In the genomic region with DNA sequence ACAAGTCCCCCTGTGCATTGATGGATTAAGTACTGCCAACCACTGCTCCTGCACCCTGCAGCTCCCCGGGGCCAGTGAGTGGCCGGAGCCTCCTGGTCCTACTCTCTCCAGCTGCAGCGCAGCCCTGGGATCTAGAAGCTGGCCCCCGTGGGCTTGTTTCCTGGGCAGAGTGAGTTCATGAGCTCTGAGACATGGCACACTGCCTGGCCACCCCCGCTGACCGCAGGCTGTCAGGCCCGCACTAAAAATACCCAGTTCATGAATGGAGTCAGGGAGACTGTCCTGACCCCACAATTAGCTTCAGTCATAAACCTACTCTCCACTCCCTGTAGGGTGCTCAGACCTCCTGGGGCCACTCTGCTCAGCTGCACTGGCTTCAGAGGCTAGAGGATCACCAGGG, we compare ENCODE assay signal across 8 mouse cellular contexts.
A peak's percentile ranks its signal among the peaks of the same experiment; 100 is the strongest.
DNase-seq lines count a peak whose midpoint lies in the region; ATAC-seq and TF ChIP-seq lines count a peak whose summit lies in the region.
"Had no signal": no experiment of that assay in that cellular context is flagged by ENCODE, and none has a peak within 500 bp of the region (broad histone marks: within the 10 kb centered on the region; RNA-seq: fewer than 3 reads in every experiment).

No protein-coding gene starts in this region.

- H3K36me3 ChIP-seq in lung, embryonic 14.5 days (ENCODE audit: insufficient read depth) = no peaks in the 10 kb centered on the region
- H3K36me3 ChIP-seq: hindbrain, embryonic 15.5 days had no signal

- H3K4me3 ChIP-seq in lung, embryonic 14.5 days (ENCODE audit: low read depth, low read length) = no peak overlapping the region
- H3K4me3 ChIP-seq in olfactory bulb, adult 2 months (ENCODE audit: insufficient read depth, low read depth, low read length) = no peak overlapping the region
- H3K4me3 ChIP-seq: hindbrain, embryonic 15.5 days had no signal

- intact Hi-C loops in heart, postnatal 25 days (cut with DNase I) = no loop called here

- 51% methylated on average over 7 of the region's 7 CpGs for WGBS in lung, embryonic 14.5 days
- 36% methylated on average over 7 of the region's 7 CpGs for WGBS in olfactory bulb, adult 2 months

- no peaks in the 10 kb centered on the region; the same call in 1 of the 2 replicates for H3K9me3 ChIP-seq in lung, embryonic 14.5 days (ENCODE audit: low read depth, low read length)
- H3K9me3 ChIP-seq: hindbrain, embryonic 15.5 days had no signal

- H3K9ac ChIP-seq in lung, embryonic 14.5 days = no peak overlapping the region
- H3K9ac ChIP-seq: hindbrain, embryonic 15.5 days had no signal

- peak overlapping the region; percentile 91 for H3K27ac ChIP-seq in lung, embryonic 14.5 days (ENCODE audit: low read depth)
- H3K27ac ChIP-seq in olfactory bulb, adult 2 months (ENCODE audit: insufficient read depth, low read depth, low read length) = peak overlapping the region; percentile 33; the same call in 1 of the 2 replicates
- H3K27ac ChIP-seq: hindbrain, embryonic 15.5 days had no signal

- no peaks in the 10 kb centered on the region for H3K27me3 ChIP-seq in lung, embryonic 14.5 days (ENCODE audit: insufficient read depth, low read length)
- H3K27me3 ChIP-seq: hindbrain, embryonic 15.5 days had no signal

- H3K4me2 ChIP-seq in lung, embryonic 14.5 days = 0 out of 2 replicates have a peak overlapping the region, but pooled peaks have one; percentile 2
- H3K4me2 ChIP-seq: hindbrain, embryonic 15.5 days had no signal

- TF ChIP-seq POLR2A in olfactory bulb, adult 2 months (IDR thresholded peaks at IDR 0.05; ENCODE audit: insufficient read depth, low read depth, low read length) = no peak

- ATAC-seq in lung, embryonic 14.5 days (ENCODE audit: insufficient read depth) = no peak

- peaks cover 48% of the 10 kb centered on the region for H3K4me1 ChIP-seq in lung, embryonic 14.5 days (ENCODE audit: insufficient read depth)
- H3K4me1 ChIP-seq in olfactory bulb, adult 2 months (ENCODE audit: control insufficient read depth, insufficient read depth, low read length) = peaks cover 28% of the 10 kb centered on the region

- no peak for DNase-seq in lung, embryonic 14.5 days
- no peak for DNase-seq in lung, postnatal 25 days (ENCODE audit: low spot score)
- peak; percentile 68 to 71 for DNase-seq in cerebellum, postnatal 14 days
- peak; percentile 53 for DNase-seq in heart, postnatal 25 days (ENCODE audit: low spot score)
- DNase-seq in natural killer cell, adult 2 months (ENCODE audit: low spot score in 2 of 2) = no peak
- no peak for DNase-seq in adrenal gland, adult 18-20 months (ENCODE audit: low spot score in 2 of 2)

- TF ChIP-seq CTCF in lung, embryonic 14.5 days (IDR thresholded peaks at IDR 0.05; ENCODE audit: low read depth) = no peak
- TF ChIP-seq CTCF in olfactory bulb, adult 2 months (IDR thresholded peaks at IDR 0.05; ENCODE audit: insufficient read depth, low read depth, low read length) = no peak

Comparison
In these comparisons a context has a peak if more than half of its experiments do, and no peak if none do; other contexts are left out.
1. DNase-seq: peak in cerebellum, postnatal 14 days (2 of 2) and heart, postnatal 25 days (single experiment); none in lung, embryonic 14.5 days (single experiment), lung, postnatal 25 days (single experiment), natural killer cell, adult 2 months (0 of 2) and adrenal gland, adult 18-20 months (0 of 2).